Mouse (Mus musculus) MEL (cell line): ENCODE measurements around the gene Klhl3. TPM values are rescaled to one million over a fixed set of nuclear protein-coding genes. Genes with fewer than 3 reads are reported as not detected.

Source experiments
- DNase-seq: peaks from one replicate; pipeline ENCODE4 v3.0.0; 2011; ENCODE audit warnings: low read depth, low spot score
- H3K27ac ChIP-seq: 2 replicates; pipeline ENCODE4 v1.5.1; 2012; ENCODE audit warnings: low read depth, mild to moderate bottlenecking, control low read depth, low read length, moderate library complexity; ENCODE audit not compliant: control insufficient read depth
- H3K27me3 ChIP-seq, 2 experiments: fragments of 150-350 bp in 1 of 2; sonication (generic) in 1 of 2; 2 replicates each; pipeline ENCODE4 v1.6.1; 2012; ENCODE audit warnings: low read length in 2 of 2, mild to moderate bottlenecking in 2 of 2, improper control_type of control experiment in 1 of 2, moderate library complexity in 1 of 2; ENCODE audit not compliant: insufficient read depth in 2 of 2, control insufficient read depth in 1 of 2
- H3K36me3 ChIP-seq, 2 experiments: 2 replicates each; pipeline ENCODE4 v1.6.1; 2012 to 2014; ENCODE audit warnings: low read length in 2 of 2, improper control_type of control experiment in 1 of 2, inconsistent platforms in 1 of 2, mild to moderate bottlenecking in 1 of 2; ENCODE audit not compliant: insufficient read depth in 2 of 2, control insufficient read depth in 1 of 2
- H3K4me1 ChIP-seq, 2 experiments: fragments of 150-350 bp in 1 of 2; sonication (generic) in 1 of 2; 2 replicates each; pipeline ENCODE4 v1.6.1; 2012; ENCODE audit warnings: low read length in 2 of 2, improper control_type of control experiment in 1 of 2, mild to moderate bottlenecking in 1 of 2; ENCODE audit not compliant: insufficient read depth in 2 of 2, control insufficient read depth in 1 of 2
- H3K4me3 ChIP-seq, 2 experiments: fragments of 150-350 bp in 1 of 2; sonication (generic) in 1 of 2; 2 replicates each; pipeline ENCODE4 v1.5.1; 2012; ENCODE audit warnings: low read depth in 2 of 2, low read length in 2 of 2, mild to moderate bottlenecking in 2 of 2, moderate library complexity in 2 of 2, control low read depth in 1 of 2, improper control_type of control experiment in 1 of 2; ENCODE audit not compliant: control insufficient read depth in 1 of 2, insufficient read depth in 1 of 2
- H3K79me2 ChIP-seq: 2 replicates; pipeline ENCODE4 v1.6.1; 2012; ENCODE audit warnings: mild to moderate bottlenecking, low read length, moderate library complexity; ENCODE audit not compliant: control insufficient read depth, poor library complexity, insufficient read depth
- H3K9ac ChIP-seq: 2 replicates; pipeline ENCODE4 v1.6.1; 2012; ENCODE audit warnings: low read depth, mild to moderate bottlenecking, control low read depth, low read length, moderate library complexity; ENCODE audit not compliant: control insufficient read depth, poor library complexity, severe bottlenecking
- H3K9me3 ChIP-seq: fragments of 150-350 bp; sonication (generic); replicated peaks from 2 replicates; pipeline ENCODE4 v1.6.1; 2012; ENCODE audit warnings: mild to moderate bottlenecking, low read length, improper control_type of control experiment, moderate library complexity; ENCODE audit not compliant: insufficient read depth
- CTCF ChIP-seq, 3 experiments: IDR thresholded peaks in 2 of 3; conservative IDR thresholded peaks in 1 of 3; 2 replicates each; pipeline ENCODE4 v1.5.1; 2011 to 2012; ENCODE audit warnings: low read length in 3 of 3, low read depth in 2 of 3, mild to moderate bottlenecking in 2 of 3, improper control_type of control experiment in 1 of 3, inconsistent platforms in 1 of 3, mixed read lengths in 1 of 3, moderate library complexity in 1 of 3; ENCODE audit not compliant: control insufficient read depth in 1 of 3, insufficient read depth in 1 of 3, poor library complexity in 1 of 3, severe bottlenecking in 1 of 3
- ELF1 ChIP-seq: IDR thresholded peaks from 2 replicates; pipeline ENCODE4 v1.6.1; 2014; ENCODE audit warnings: low read depth, mild to moderate bottlenecking, inconsistent platforms, low read length, improper control_type of control experiment, moderate library complexity
- EP300 ChIP-seq, 2 experiments: IDR thresholded peaks; 2 replicates each; pipeline ENCODE4 v1.6.1; 2011; ENCODE audit warnings: improper control_type of control experiment in 2 of 2, low read length in 2 of 2, low read depth in 1 of 2, mild to moderate bottlenecking in 1 of 2
- GABPA ChIP-seq: IDR thresholded peaks from 2 replicates; pipeline ENCODE4 v1.6.1; 2012; ENCODE audit warnings: low read depth, mild to moderate bottlenecking, inconsistent platforms, low read length, improper control_type of control experiment, moderate library complexity
- GATA1 ChIP-seq: IDR thresholded peaks from 2 replicates; pipeline ENCODE4 v1.6.1; 2011; ENCODE audit warnings: low read depth, low read length, improper control_type of control experiment
- KAT2A ChIP-seq: conservative IDR thresholded peaks from 2 replicates; pipeline ENCODE4 v1.6.1; 2012; ENCODE audit warnings: low read depth, low read length, improper control_type of control experiment, inconsistent platforms
- MAX ChIP-seq: IDR thresholded peaks from 2 replicates; pipeline ENCODE4 v1.6.1; 2011; ENCODE audit warnings: low read length, improper control_type of control experiment
- MXI1 ChIP-seq: IDR thresholded peaks from 2 replicates; pipeline ENCODE4 v1.6.1; 2011; ENCODE audit warnings: mild to moderate bottlenecking, low read depth, low read length, improper control_type of control experiment
- NRF1 ChIP-seq: IDR thresholded peaks from 2 replicates; pipeline ENCODE4 v1.6.1; 2014; ENCODE audit warnings: low read depth, mild to moderate bottlenecking, inconsistent platforms, low read length, improper control_type of control experiment, moderate library complexity; ENCODE audit not compliant: poor library complexity, insufficient read depth, severe bottlenecking
- POLR2A ChIP-seq, 2 experiments: IDR thresholded peaks; 2 replicates each; pipeline ENCODE4 v1.6.1; 2011 to 2012; ENCODE audit warnings: low read length in 2 of 2, mild to moderate bottlenecking in 2 of 2, control low read depth in 1 of 2, improper control_type of control experiment in 1 of 2, low read depth in 1 of 2, moderate library complexity in 1 of 2; ENCODE audit not compliant: control insufficient read depth in 1 of 2, insufficient read depth in 1 of 2, poor library complexity in 1 of 2
- POLR2AphosphoS5 ChIP-seq: IDR thresholded peaks from 2 replicates; pipeline ENCODE4 v1.6.1; 2012; ENCODE audit warnings: low read depth, borderline replicate concordance, mild to moderate bottlenecking, inconsistent platforms, low read length, moderate library complexity, mixed read lengths
- SIN3A ChIP-seq: IDR thresholded peaks from 2 replicates; pipeline ENCODE4 v1.6.1; 2012; ENCODE audit warnings: low read length, improper control_type of control experiment, inconsistent platforms
- TAL1 ChIP-seq: IDR thresholded peaks from 2 replicates; pipeline ENCODE4 v1.6.1; 2012; ENCODE audit warnings: mild to moderate bottlenecking, inconsistent platforms, low read length, moderate library complexity, mixed read lengths
- TBP ChIP-seq: IDR thresholded peaks from 2 replicates; pipeline ENCODE4 v1.8.0; 2011; ENCODE audit warnings: low read depth, low read length, improper control_type of control experiment
- polyA plus RNA-seq, 2 experiments: library from polyadenylated mRNA; stranded (reverse) in 1 of 2; unstranded in 1 of 2; fragments of >175 nt in 1 of 2; fragments of >200 nt in 1 of 2; gene quantifications; 2 replicates each; pipeline versions ENCODE4 v1.2.1 to v1.2.4; 2012; ENCODE audit warnings: low replicate concordance in 2 of 2, low read depth in 1 of 2; ENCODE audit not compliant: insufficient read length in 2 of 2, insufficient read depth in 1 of 2, missing spikeins in 1 of 2
- total RNA-seq: library from RNA; depleted of rRNA; stranded (reverse); fragments of 300-350 nt; gene quantifications from 2 replicates; pipeline ENCODE4 v1.2.3, GENCODE M21; 2012

Gene Klhl3
- total and polyA plus RNA-seq, 3 experiments, result 0.01 TPM; not detected in 2

GRCm38 (mm10) chr13:58048076-58048475 is 65.3 kb downstream of the Klhl3 start:
- H3K4me1 ChIP-seq, result no peaks in the 10 kb centered on the region
- H3K27me3 ChIP-seq, result no peaks in the 10 kb centered on the region
- no peak for DNase-seq
- H3K79me2 ChIP-seq, result no peaks in the 10 kb centered on the region
- no peaks in the 10 kb centered on the region for H3K36me3 ChIP-seq
- no peak overlapping the region for H3K9ac ChIP-seq
- H3K9me3 ChIP-seq, result no peaks in the 10 kb centered on the region
- TF ChIP-seq MAX (no peak), CTCF (IDR thresholded peaks at IDR 0.05 in 2 of 3, conservative IDR thresholded peaks at IDR 0.05 in 1 of 3; ENCODE audit: control insufficient read depth in 1 of 3, insufficient read depth in 1 of 3, low read depth in 2 of 3, low read length in 3 of 3, poor library complexity in 1 of 3, severe bottlenecking in 1 of 3) (peak in 2 of 3 experiments; percentile 9 to 22; a peak in 2 of 6 replicates)
- no peak overlapping the region for H3K27ac ChIP-seq
- H3K4me3 ChIP-seq, result no peak overlapping the region

DNA sequence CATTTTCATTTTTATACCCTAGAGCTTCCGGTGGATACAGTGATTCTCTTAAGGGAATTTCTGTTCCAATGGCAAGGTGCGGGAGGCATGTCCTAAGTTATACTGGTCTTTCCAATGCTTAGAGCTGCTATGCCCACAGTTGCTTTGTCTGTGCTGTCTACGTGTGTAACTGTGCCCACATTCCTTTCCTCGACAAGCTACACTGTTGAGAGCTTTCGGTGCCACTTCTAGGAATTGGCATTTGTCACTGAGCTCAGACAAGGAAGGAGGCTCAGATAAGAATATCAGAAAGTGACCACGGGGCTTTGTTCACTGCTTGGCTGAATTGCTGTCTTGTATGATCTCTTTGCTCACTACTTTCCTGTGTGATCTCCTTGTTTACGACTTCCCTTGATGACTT is 67.2 kb downstream of the Klhl3 start:
- Histone ChIP-seq H3K9ac (no peak overlapping the region), H3K9me3 (no peaks in the 10 kb centered on the region), H3K4me1 (no peaks in the 10 kb centered on the region)
- TF ChIP-seq NRF1 (no peak), POLR2A (IDR thresholded peaks at IDR 0.05; ENCODE audit: control insufficient read depth in 1 of 2, insufficient read depth in 1 of 2, low read depth in 1 of 2, low read length in 2 of 2, poor library complexity in 1 of 2) (no peak), KAT2A (no peak), CTCF (IDR thresholded peaks at IDR 0.05 in 2 of 3, conservative IDR thresholded peaks at IDR 0.05 in 1 of 3; ENCODE audit: control insufficient read depth in 1 of 3, insufficient read depth in 1 of 3, low read depth in 2 of 3, low read length in 3 of 3, poor library complexity in 1 of 3, severe bottlenecking in 1 of 3) (no peak), ELF1 (no peak), GATA1 (no peak), TBP (no peak), SIN3A (no peak), EP300 (IDR thresholded peaks at IDR 0.05; ENCODE audit: low read depth in 1 of 2, low read length in 2 of 2) (no peak), GABPA (no peak), POLR2AphosphoS5 (no peak), MXI1 (no peak)
- TF ChIP-seq, all 39 proteins: peak for 0
- Histone ChIP-seq H3K27ac (no peak overlapping the region), H3K4me3 (no peak overlapping the region), H3K79me2 (no peaks in the 10 kb centered on the region), H3K27me3 (no peaks in the 10 kb centered on the region), H3K36me3 (no peaks in the 10 kb centered on the region)
- no peak for DNase-seq

DNA sequence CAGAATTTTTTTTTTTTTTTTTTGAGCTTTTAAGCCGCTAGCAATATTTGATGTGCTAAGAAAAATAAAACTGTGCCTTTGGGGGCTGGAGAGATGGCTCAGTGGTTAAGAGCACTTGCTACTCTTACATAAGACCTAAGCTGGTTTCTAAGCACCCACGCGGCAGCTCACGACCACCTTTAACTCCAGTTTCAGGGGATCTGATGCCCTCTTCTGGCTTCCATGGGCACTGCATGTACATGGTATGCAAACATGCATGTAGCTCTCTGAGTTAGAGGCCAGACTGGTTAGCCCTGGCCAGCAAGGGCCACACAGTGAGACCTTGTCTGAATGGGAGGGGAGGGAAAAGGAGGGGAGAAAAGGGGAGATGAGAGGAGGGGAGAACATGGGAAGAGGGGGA is 68.1 kb downstream of the Klhl3 start:
- H3K79me2 ChIP-seq, result no peaks in the 10 kb centered on the region
- no peak overlapping the region for H3K4me3 ChIP-seq
- H3K4me1 ChIP-seq, result no peaks in the 10 kb centered on the region
- TF ChIP-seq TAL1 (no peak), CTCF (IDR thresholded peaks at IDR 0.05 in 2 of 3, conservative IDR thresholded peaks at IDR 0.05 in 1 of 3; ENCODE audit: control insufficient read depth in 1 of 3, insufficient read depth in 1 of 3, low read depth in 2 of 3, low read length in 3 of 3, poor library complexity in 1 of 3, severe bottlenecking in 1 of 3) (peak in 2 of 3 experiments; percentile 3 to 18; a peak in 1 of 6 replicates)
- no peaks in the 10 kb centered on the region for H3K36me3 ChIP-seq
- no peaks in the 10 kb centered on the region for H3K27me3 ChIP-seq
- no peaks in the 10 kb centered on the region for H3K9me3 ChIP-seq
- peak; percentile 10 for DNase-seq
- no peak overlapping the region for H3K27ac ChIP-seq
- H3K9ac ChIP-seq, result no peak overlapping the region
